Mouse (Mus musculus): ENCODE results near the gene Sumf2.

Sumf2 gene

GRCm38 (mm10) chr5:129908242-129908965, 61.6 kb downstream of the Sumf2 start, which contains the start of gene Nupr1l:
Gene Nupr1l, plus strand, starts transcription at chr5:129908540.
- DNase-seq (ENCODE audit: low read depth): peak; percentile 77

- no peak for DNase-seq (ENCODE audit: low read depth)
Measured at GRCm38 (mm10) chr5:129909147-129909546, 62.4 kb downstream of the Sumf2 start.

GRCm38 (mm10) chr5:129909591-129909990, 62.8 kb downstream of the Sumf2 start:
- DNase-seq (ENCODE audit: low read depth): no peak

Data from c-Kit-positive CD71-positive TER-119-negative erythroid progenitor cells, embryonic 14.5 days (primary cell).